Mouse (Mus musculus) liver, postnatal 0 days (tissue): ENCODE results near the gene Myadm. TPM values are rescaled to one million over a fixed set of nuclear protein-coding genes. Genes with fewer than 3 reads are reported as not detected.

Source experiments
- ATAC-seq: fragments of 200-750 bp; cut with Nextera tagmentation; 2 replicates; pipeline ENCODE4 v1.8.0; 2017; ENCODE audit warnings: mild to moderate bottlenecking, moderate library complexity
- DNase-seq: peaks from one replicate; pipeline ENCODE4 v3.0.0-alpha.2; 2016
- H3K27ac ChIP-seq: fragments of 300-500 bp; sonication (generic); 2 replicates; pipeline ENCODE4 v1.5.1; 2014; ENCODE audit warnings: antibody characterized with exemption, moderate library complexity, mild to moderate bottlenecking, low read depth
- H3K27me3 ChIP-seq: fragments of 300-500 bp; sonication (generic); 2 replicates; pipeline ENCODE4 v1.6.1; 2014; ENCODE audit warnings: low read length, control low read depth, mixed read lengths; ENCODE audit not compliant: insufficient read depth
- H3K36me3 ChIP-seq: fragments of 300-500 bp; sonication (generic); replicated peaks from 2 replicates; pipeline ENCODE4 v1.6.1; 2014; ENCODE audit warnings: mild to moderate bottlenecking, control low read depth, low read length, moderate library complexity, mixed read lengths; ENCODE audit not compliant: insufficient read depth
- H3K4me1 ChIP-seq: fragments of 300-500 bp; sonication (generic); 2 replicates; pipeline ENCODE4 v1.6.1; 2014; ENCODE audit warnings: antibody characterized with exemption, mild to moderate bottlenecking, control low read depth; ENCODE audit not compliant: insufficient read depth
- H3K4me2 ChIP-seq: fragments of 300-500 bp; sonication (generic); 2 replicates; pipeline ENCODE4 v1.6.1; 2014; ENCODE audit warnings: low read depth, mild to moderate bottlenecking, low read length, moderate library complexity, mixed read lengths
- H3K4me3 ChIP-seq: fragments of 300-500 bp; sonication (generic); 2 replicates; pipeline ENCODE4 v1.5.1; 2014; ENCODE audit warnings: low read depth, low read length
- H3K9ac ChIP-seq: fragments of 300-500 bp; sonication (generic); replicated peaks from 2 replicates; pipeline ENCODE4 v1.6.1; 2014; ENCODE audit warnings: mild to moderate bottlenecking, moderate library complexity
- H3K9me3 ChIP-seq: fragments of 300-500 bp; sonication (generic); 2 replicates; pipeline ENCODE4 v1.6.1; 2016; ENCODE audit warnings: mild to moderate bottlenecking, control low read depth, low read length, mixed read lengths
- CTCF ChIP-seq: sonication (generic); IDR thresholded peaks from 2 replicates; pipeline ENCODE4 v1.5.1; 2016; ENCODE audit warnings: antibody characterized with exemption, low read depth
- EP300 ChIP-seq: IDR thresholded peaks from 2 replicates; pipeline ENCODE4 v1.6.1; 2016; ENCODE audit warnings: antibody characterized with exemption, low read depth, mild to moderate bottlenecking
- WGBS: fragments of 180-500 bp; shearing (Covaris S2); extraction: QIAGEN DNeasy Blood & Tissue Kit; methylation state at CpG from one replicate; pipeline ENCODE4 v1.1.7; 2014; ENCODE audit not compliant: insufficient replicate concordance; 5-methylcytosine and 5-hydroxymethylcytosine counted together
- polyA plus RNA-seq: library from polyadenylated mRNA; unstranded; fragments of >200 nt; fragmentation: Nextera tagmentation; extraction: Ambion mirVana; gene quantifications from 2 replicates; pipeline ENCODE4 v1.2.1, GENCODE M21; 2015

The Myadm gene
- polyA plus RNA-seq, 1 experiment from 2014 or later, result 38.6 TPM

GRCm38 (mm10) chr7:3294794-3295193 lies 5.9 kb downstream of the Myadm start:
- H3K27ac ChIP-seq, result peak overlapping the region; percentile 58
- H3K4me1 ChIP-seq, result peaks cover 46% of the 10 kb centered on the region
- no peak for TF ChIP-seq CTCF
- H3K4me2 ChIP-seq, result peak overlapping the region; percentile 71
- H3K9me3 ChIP-seq, result no peaks in the 10 kb centered on the region
- H3K27me3 ChIP-seq, result no peaks in the 10 kb centered on the region
- peaks cover 22% of the 10 kb centered on the region for H3K36me3 ChIP-seq
- ATAC-seq, result no peak
- WGBS, result 62% methylated on average over 1 of the region's 1 CpGs
- DNase-seq, result no peak
- no peak overlapping the region for H3K9ac ChIP-seq
- no peak overlapping the region for H3K4me3 ChIP-seq

DNA sequence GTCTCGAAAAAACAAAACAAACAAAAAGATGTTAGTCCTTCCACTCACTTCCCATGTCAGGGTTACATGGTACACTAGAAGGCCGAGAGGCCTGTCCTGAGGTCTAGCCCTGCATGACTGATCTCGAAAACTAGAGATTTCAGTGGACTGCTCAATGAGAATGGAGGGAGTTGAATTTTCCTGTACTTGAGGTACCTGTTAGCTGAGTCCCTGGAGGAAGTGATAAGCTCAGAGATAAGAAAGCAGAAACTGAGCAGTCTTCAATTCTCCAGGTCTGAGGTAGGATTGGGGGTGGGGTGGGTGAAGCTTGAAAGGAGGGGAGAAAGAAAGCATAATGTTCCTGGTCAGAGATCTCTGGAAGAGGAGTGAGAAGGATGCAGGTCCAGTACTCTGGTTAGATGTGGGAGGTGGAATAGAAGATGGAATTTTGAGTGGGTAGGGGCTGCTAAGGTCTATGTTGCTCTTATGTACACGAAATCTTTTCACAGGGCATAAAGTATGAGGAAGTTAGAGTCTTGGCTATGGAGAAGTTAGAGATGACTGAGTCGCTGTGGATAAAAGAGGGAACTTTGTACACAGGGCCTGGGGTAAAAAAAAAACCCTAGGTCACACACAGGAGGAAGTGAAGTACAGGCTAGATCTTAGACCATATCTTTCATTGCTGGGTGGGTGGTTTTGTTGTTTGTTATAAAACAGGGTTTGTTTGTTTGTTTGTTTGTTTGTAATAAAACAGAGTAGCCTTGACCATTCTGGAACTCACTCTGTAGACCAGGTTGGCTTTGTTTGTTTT lies 6.6 kb downstream of the Myadm start:
- no peaks in the 10 kb centered on the region for H3K9me3 ChIP-seq
- no peak overlapping the region for H3K4me3 ChIP-seq
- peaks cover 48% of the 10 kb centered on the region for H3K4me1 ChIP-seq
- H3K27me3 ChIP-seq, result no peaks in the 10 kb centered on the region
- H3K36me3 ChIP-seq, result peaks cover 22% of the 10 kb centered on the region
- ATAC-seq, result no peak
- TF ChIP-seq EP300, result no peak
- TF ChIP-seq CTCF, result no peak
- no peak for DNase-seq
- H3K9ac ChIP-seq, result no peak overlapping the region
- WGBS, result 46% methylated on average over 5 of the region's 5 CpGs
- peak overlapping the region; percentile 58 for H3K27ac ChIP-seq
- H3K4me2 ChIP-seq, result peak overlapping the region; percentile 71

GRCm38 (mm10) chr7:3296711-3297110 lies 7.8 kb downstream of the Myadm start:
- no peak for ATAC-seq
- Histone ChIP-seq H3K36me3 (peaks cover 22% of the 10 kb centered on the region), H3K4me1 (peaks cover 46% of the 10 kb centered on the region), H3K9me3 (no peaks in the 10 kb centered on the region), H3K27ac (no peak overlapping the region), H3K4me2 (peak overlapping the region; percentile 32; the same call in 1 of the 2 replicates), H3K9ac (no peak overlapping the region), H3K27me3 (no peaks in the 10 kb centered on the region), H3K4me3 (no peak overlapping the region)
- TF ChIP-seq CTCF, result no peak
- no peak for TF ChIP-seq EP300
- DNase-seq, result no peak
- 84% methylated on average over 16 of the region's 16 CpGs for WGBS

- TF ChIP-seq CTCF (peak; percentile 62), EP300 (no peak)
- Histone ChIP-seq H3K27me3 (peaks cover 22% of the 10 kb centered on the region), H3K27ac (peak overlapping the region; percentile 36), H3K9me3 (no peaks in the 10 kb centered on the region), H3K4me3 (no peak overlapping the region), H3K9ac (no peak overlapping the region), H3K4me1 (peaks cover 49% of the 10 kb centered on the region), H3K4me2 (no peak overlapping the region), H3K36me3 (peaks cover 19% of the 10 kb centered on the region)
- DNase-seq (no peak), ATAC-seq (peak; percentile 23; the same call in 1 of the 2 replicates)
- 52% methylated on average over 7 of the region's 7 CpGs for WGBS
These were observed 11.2 kb downstream of the Myadm start for GRCm38 (mm10) chr7:3299941-3300617.

DNA sequence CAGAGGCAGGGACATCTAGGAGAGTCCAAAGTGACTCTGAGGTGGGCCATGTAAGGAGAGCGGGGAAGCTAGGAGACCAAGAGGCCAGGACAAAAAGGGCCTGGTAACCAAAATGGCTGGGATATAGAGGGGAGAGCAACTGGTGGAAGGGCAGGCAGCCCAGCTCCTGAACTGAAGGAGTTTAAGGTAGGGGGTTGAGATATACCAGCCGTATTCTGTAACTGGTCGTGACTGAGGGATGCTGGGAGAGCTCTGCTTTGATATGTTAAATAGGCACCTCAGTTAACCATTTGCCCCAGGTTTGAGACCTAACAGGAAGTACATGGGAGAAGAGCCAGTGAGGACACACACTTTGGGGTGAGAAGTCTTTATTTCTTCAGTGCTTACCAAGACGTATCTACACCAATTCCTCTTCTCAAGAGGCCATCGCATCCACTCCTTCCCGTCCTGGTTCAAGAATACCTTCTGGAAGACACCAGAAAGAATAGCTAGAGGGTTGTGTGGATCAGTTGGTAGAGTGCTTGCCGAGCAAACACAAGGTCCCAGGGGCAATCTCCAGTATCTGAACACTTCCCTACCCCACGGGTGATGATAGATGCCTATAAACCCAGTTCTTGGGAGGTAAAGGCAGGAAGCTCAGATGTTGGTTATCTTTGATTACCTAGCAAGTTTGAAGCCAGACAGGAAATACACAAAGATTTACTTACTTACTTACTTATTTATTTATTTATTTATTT lies 12.2 kb downstream of the Myadm start:
- peaks cover 42% of the 10 kb centered on the region for H3K4me1 ChIP-seq
- peaks cover 29% of the 10 kb centered on the region for H3K27me3 ChIP-seq
- no peak overlapping the region for H3K4me3 ChIP-seq
- DNase-seq (no peak), ATAC-seq (0 out of 2 replicates have a peak, but pooled peaks have one; percentile 13)
- TF ChIP-seq CTCF (no peak), EP300 (no peak)
- H3K36me3 ChIP-seq, result peaks cover 19% of the 10 kb centered on the region
- 50% methylated on average over 8 of the region's 8 CpGs for WGBS
- H3K27ac ChIP-seq, result peak overlapping the region; percentile 30; the same call in 1 of the 2 replicates
- H3K4me2 ChIP-seq, result peak overlapping the region; percentile 64; the same call in 1 of the 2 replicates
- no peaks in the 10 kb centered on the region for H3K9me3 ChIP-seq
- no peak overlapping the region for H3K9ac ChIP-seq
